12 mouse cellular contexts compared by ENCODE assay signal in genomic region chr1:189715915-189716797, GRCm38 (mm10). TPM values are rescaled to one million over a fixed set of nuclear protein-coding genes. Genes with fewer than 3 reads are reported as not detected.
DNase-seq lines count a peak whose midpoint lies in the region; ATAC-seq and TF ChIP-seq lines count a peak whose summit lies in the region.
"Had no signal": no experiment of that assay in that cellular context is flagged by ENCODE, and none has a peak within 500 bp of the region (broad histone marks: within the 10 kb centered on the region; RNA-seq: fewer than 3 reads in every experiment).

No protein-coding gene starts in this region.

- 38% methylated on average over 19 of the region's 19 CpGs for WGBS in kidney, embryonic 14.5 days

- peak; percentile 4 for TF ChIP-seq CTCF in Patski (IDR thresholded peaks at IDR 0.05)

- H3K4me3 ChIP-seq in kidney, embryonic 14.5 days (ENCODE audit: low read length), result no peak overlapping the region
- H3K4me3 ChIP-seq: liver, embryonic 15.5 days had no signal

- CTCF ChIA-PET in Patski (lab: Charles Lee), result interaction anchor here (0.6 to 1.9 kb wide), 6 partner anchors 9 to 164 kb away, joined by 3 to 5 read pairs (median 3); no protein-coding TSS in a partner anchor

- H3K27me3 ChIP-seq in kidney, embryonic 14.5 days (ENCODE audit: control insufficient read depth, insufficient read depth, low read length), result no peaks in the 10 kb centered on the region
- no peaks in the 10 kb centered on the region for H3K27me3 ChIP-seq in Patski

- peak; percentile 23 for DNase-seq in kidney, adult 11 months
- DNase-seq in Patski (ENCODE audit: low read depth, low spot score), result peak; percentile 97
- peak; percentile 37 to 47 for DNase-seq in kidney, postnatal 36 days
- no peak for DNase-seq in T-cell, adult 2 months (ENCODE audit: low spot score)
- no peak for DNase-seq in thymus, postnatal 36 days
- DNase-seq in layer of hippocampus, adult 9-10 months (ENCODE audit: low spot score), result no peak
- DNase-seq: layer of hippocampus, adult 9-11 months had no signal

- no peaks in the 10 kb centered on the region for H3K36me3 ChIP-seq in kidney, embryonic 14.5 days (ENCODE audit: control insufficient read depth, insufficient read depth, low read length)
- H3K36me3 ChIP-seq: liver, embryonic 15.5 days had no signal

- H3K4me2 ChIP-seq in kidney, embryonic 14.5 days (replicated peaks; ENCODE audit: low read depth, low read length), result no peak overlapping the region
- H3K4me2 ChIP-seq: heart, embryonic 11.5 days; liver, embryonic 15.5 days had no signal

- H3K9me3 ChIP-seq in kidney, embryonic 14.5 days (ENCODE audit: control insufficient read depth, low read length), result no peaks in the 10 kb centered on the region
- H3K9me3 ChIP-seq: liver, embryonic 15.5 days had no signal

- in situ Hi-C loops in Patski (cut with MboI; ENCODE audit: low pct_unique_long_range_greater_than_20kb), result no loop called here

- H3K27ac ChIP-seq in kidney, embryonic 14.5 days (ENCODE audit: low read depth, low read length), result no peak overlapping the region
- H3K27ac ChIP-seq: liver, embryonic 15.5 days had no signal

- peaks cover 11% of the 10 kb centered on the region for H3K4me1 ChIP-seq in kidney, embryonic 14.5 days (ENCODE audit: control insufficient read depth, insufficient read depth, low read length)
- H3K4me1 ChIP-seq: liver, embryonic 15.5 days had no signal

- POLR2A ChIA-PET in Patski (lab: Charles Lee), result interaction anchor here (1.1 to 1.3 kb wide), 3 partner anchors 9 to 40 kb away, joined by 3 to 4 read pairs (median 3); partner anchors contain the start of gene Ptpn14

- H3K9ac ChIP-seq in kidney, embryonic 14.5 days (ENCODE audit: low read depth, low read length), result no peak overlapping the region
- H3K9ac ChIP-seq: liver, embryonic 15.5 days had no signal

- no peak for ATAC-seq in kidney, embryonic 14.5 days (ENCODE audit: low FRiP score, low TSS enrichment)
- ATAC-seq in Patski, result peak; percentile 94
- ATAC-seq in common myeloid progenitor, adult 5-6 weeks (replicated peaks; ENCODE audit: low read depth, poor library complexity, severe bottlenecking), result peak; percentile 89
- ATAC-seq: forebrain, embryonic 16.5 days had no signal

RNA-seq across cellular contexts. Expression of gene Ptpn14, which starts 11.9 kb away (rescaled TPM):
- polyA plus RNA-seq in kidney, embryonic 14.5 days (2014; fragmentation: Nextera tagmentation; extraction: Ambion mirVana), result 13.3 and 21.1 TPM in 2 replicates
- polyA plus RNA-seq in Patski (2021), result 56.8 TPM
- 2.0 and 2.3 TPM in 2 replicates for total RNA-seq in common myeloid progenitor, adult 5-6 weeks (2017)

RNA-seq across cellular contexts. Expression of gene Cenpf, which starts 28.3 kb away (rescaled TPM):
- polyA plus RNA-seq in kidney, embryonic 14.5 days (2014; fragmentation: Nextera tagmentation; extraction: Ambion mirVana), result 87.3 and 98.8 TPM in 2 replicates
- polyA plus RNA-seq in Patski (2021), result 26.1 TPM
- total RNA-seq in common myeloid progenitor, adult 5-6 weeks (2017), result 54.4 and 83.6 TPM in 2 replicates

Comparison
In these comparisons a context has a peak if more than half of its experiments do, and no peak if none do; other contexts are left out.
1. DNase-seq: peak in kidney, adult 11 months (single experiment), Patski (single experiment) and kidney, postnatal 36 days (2 of 2); none in T-cell, adult 2 months (single experiment), thymus, postnatal 36 days (0 of 2) and layer of hippocampus, adult 9-10 months (single experiment).